Mouse (Mus musculus) colon, adult 2 months (tissue): ENCODE measurements around the gene Stox2. TPM values are rescaled to one million over a fixed set of nuclear protein-coding genes. Genes with fewer than 3 reads are reported as not detected.

Experiments
- polyA plus RNA-seq: library from polyadenylated mRNA; depleted of rRNA; stranded (reverse); fragments of >200 nt; gene quantifications from 2 replicates; pipeline ENCODE4 v1.2.3, GENCODE M21; 2012; rRNA removed

Stox2 gene
- 1.8 and 2.4 TPM in 2 replicates for polyA plus RNA-seq

DNA sequence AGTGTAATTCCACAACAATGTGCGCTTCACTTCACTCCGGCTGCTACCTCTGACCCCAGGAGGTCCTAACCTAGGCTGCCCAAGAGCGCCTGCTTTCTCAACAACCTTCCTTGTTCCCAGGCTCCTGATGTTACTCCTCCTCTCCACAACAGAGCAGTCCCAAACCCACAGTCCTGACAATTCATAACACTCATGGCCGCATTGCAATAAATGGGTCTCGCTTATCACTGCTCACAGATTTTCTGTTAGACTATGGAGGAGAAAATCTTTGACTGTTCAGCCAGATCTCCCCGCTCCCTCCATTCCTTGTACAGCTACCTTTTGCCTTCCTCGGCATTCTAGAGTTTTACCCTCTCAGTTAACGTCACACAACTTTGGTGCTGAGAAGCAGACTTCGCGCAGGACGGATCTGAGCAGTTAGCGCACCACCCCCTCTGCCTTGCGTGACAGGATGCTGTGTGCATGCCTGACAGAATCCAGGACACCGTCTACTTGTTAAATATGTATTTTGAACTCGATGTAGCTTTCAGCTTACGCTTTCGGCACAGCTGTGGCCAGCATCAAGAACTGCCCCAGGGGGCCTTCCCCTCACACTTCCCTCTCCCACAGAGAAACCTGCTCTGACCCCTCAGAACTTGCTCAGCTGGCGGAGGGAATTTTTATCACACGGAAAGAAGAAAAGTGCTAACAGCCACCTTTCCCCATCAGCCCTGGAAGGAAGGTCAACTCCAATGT lies at the start of gene Stox2:
TSS of gene Stox2 (minus strand) at position 51 of the 735 bp plus-strand sequence.

Other genes starting within 250 kb of the Stox2 start
- 16.6 and 22.5 TPM in 2 replicates for gene Trappc11, start 87.1 kb upstream of the Stox2 start, polyA plus RNA-seq
- gene Rwdd4a, start 87.3 kb upstream of the Stox2 start, polyA plus RNA-seq = 13.9 and 16.9 TPM in 2 replicates
- gene Ing2, start 229.2 kb upstream of the Stox2 start, polyA plus RNA-seq = 2.3 and 2.7 TPM in 2 replicates